Mouse (Mus musculus): Measurements from ENCODE around the gene Cbfa2t2.

Gene Cbfa2t2

GRCm38 (mm10) chr2:154425522-154425921 lies 10.8 kb upstream of the Cbfa2t2 start:
- DNase-seq (ENCODE audit: low spot score in 2 of 2) = no peak

GRCm38 (mm10) chr2:154426188-154426904 lies 9.9 kb upstream of the Cbfa2t2 start:
- DNase-seq (ENCODE audit: low spot score in 2 of 2) = no peak

- DNase-seq (ENCODE audit: low spot score in 2 of 2) = no peak
Observed at GRCm38 (mm10) chr2:154426905-154427852, 9.1 kb upstream of the Cbfa2t2 start.

GRCm38 (mm10) chr2:154427853-154428360 lies 8.4 kb upstream of the Cbfa2t2 start:
- no peak for DNase-seq (ENCODE audit: low spot score in 2 of 2)

- DNase-seq (ENCODE audit: low spot score in 2 of 2) = no peak
Observed at GRCm38 (mm10) chr2:154430566-154430965, 5.7 kb upstream of the Cbfa2t2 start.

- DNase-seq (ENCODE audit: low spot score in 2 of 2) = no peak
Observed at GRCm38 (mm10) chr2:154432696-154433095, 3.6 kb upstream of the Cbfa2t2 start.

- no peak for DNase-seq (ENCODE audit: low spot score in 2 of 2)
Observed at GRCm38 (mm10) chr2:154433391-154433790, 2.9 kb upstream of the Cbfa2t2 start.

- DNase-seq (ENCODE audit: low spot score in 2 of 2) = no peak
Observed at GRCm38 (mm10) chr2:154434690-154435089, 1.6 kb upstream of the Cbfa2t2 start.

GRCm38 (mm10) chr2:154436076-154436457 lies 214 bp upstream of the Cbfa2t2 start:
- peak; percentile 97 to 98 for DNase-seq (ENCODE audit: low spot score in 2 of 2)

GRCm38 (mm10) chr2:154437191-154437527 lies 878 bp downstream of the Cbfa2t2 start:
- DNase-seq (ENCODE audit: low spot score in 2 of 2) = no peak

GRCm38 (mm10) chr2:154440453-154440852 lies 4.2 kb downstream of the Cbfa2t2 start:
- no peak for DNase-seq (ENCODE audit: low spot score in 2 of 2)

- no peak for DNase-seq (ENCODE audit: low spot score in 2 of 2)
Observed at GRCm38 (mm10) chr2:154447821-154448220, 11.5 kb downstream of the Cbfa2t2 start.

GRCm38 (mm10) chr2:154448633-154449032 lies 12.4 kb downstream of the Cbfa2t2 start:
- no peak for DNase-seq (ENCODE audit: low spot score in 2 of 2)

- DNase-seq (ENCODE audit: low spot score in 2 of 2) = no peak
Observed at GRCm38 (mm10) chr2:154452951-154453350, 16.7 kb downstream of the Cbfa2t2 start.

GRCm38 (mm10) chr2:154454099-154454498 lies 17.8 kb downstream of the Cbfa2t2 start:
- DNase-seq (ENCODE audit: low spot score in 2 of 2) = no peak

- no peak for DNase-seq (ENCODE audit: low spot score in 2 of 2)
Observed at GRCm38 (mm10) chr2:154454605-154455004, 18.3 kb downstream of the Cbfa2t2 start.

- DNase-seq (ENCODE audit: low spot score in 2 of 2) = no peak
Observed at GRCm38 (mm10) chr2:154455776-154456175, 19.5 kb downstream of the Cbfa2t2 start.

GRCm38 (mm10) chr2:154456621-154457020 lies 20.3 kb downstream of the Cbfa2t2 start:
- DNase-seq (ENCODE audit: low spot score in 2 of 2) = no peak

- no peak for DNase-seq (ENCODE audit: low spot score in 2 of 2)
Observed at GRCm38 (mm10) chr2:154459262-154459661, 23.0 kb downstream of the Cbfa2t2 start.

GRCm38 (mm10) chr2:154459851-154460250 lies 23.6 kb downstream of the Cbfa2t2 start:
- DNase-seq (ENCODE audit: low spot score in 2 of 2) = peak in 1 of 2 experiments; percentile 18

- no peak for DNase-seq (ENCODE audit: low spot score in 2 of 2)
Observed at GRCm38 (mm10) chr2:154463621-154464198, 27.4 kb downstream of the Cbfa2t2 start.

- no peak for DNase-seq (ENCODE audit: low spot score in 2 of 2)
Observed at GRCm38 (mm10) chr2:154465914-154466335, 29.6 kb downstream of the Cbfa2t2 start.

Measured in spleen, postnatal 14 days (tissue).